Mouse (Mus musculus) G1E (cell line): ENCODE data around the gene Foxl1.

Source experiments
- CTCF ChIP-seq: IDR thresholded peaks from 2 replicates; pipeline ENCODE4 v1.5.1; 2012; ENCODE audit warnings: low read depth, low read length, inconsistent platforms, mixed read lengths
- GATA1 ChIP-seq: IDR thresholded peaks from 2 replicates; pipeline ENCODE4 v1.6.1; 2012; ENCODE audit warnings: borderline replicate concordance, low read length, inconsistent platforms, mixed read lengths
- POLR2AphosphoS5 ChIP-seq: IDR thresholded peaks from 2 replicates; pipeline ENCODE4 v1.6.1; 2012; ENCODE audit warnings: low read depth, low read length, inconsistent platforms; ENCODE audit not compliant: insufficient replicate concordance
- TAL1 ChIP-seq: conservative IDR thresholded peaks from 2 replicates; pipeline ENCODE4 v1.6.1; 2012; ENCODE audit warnings: low read depth, low read length, inconsistent platforms, mixed read lengths

GRCm38 (mm10) chr8:121085561-121085960, 42.2 kb upstream of the Foxl1 start:
- TF ChIP-seq GATA1 (no peak), POLR2AphosphoS5 (no peak), CTCF (no peak), TAL1 (no peak)
